Mouse (Mus musculus) MN1 (cell line): ENCODE results near the gene Meis1.

Experiments
- DNase-seq: peaks from one replicate; pipeline ENCODE4 v3.0.0-alpha.2; 2016; ENCODE audit warnings: low spot score

The Meis1 gene

DNA sequence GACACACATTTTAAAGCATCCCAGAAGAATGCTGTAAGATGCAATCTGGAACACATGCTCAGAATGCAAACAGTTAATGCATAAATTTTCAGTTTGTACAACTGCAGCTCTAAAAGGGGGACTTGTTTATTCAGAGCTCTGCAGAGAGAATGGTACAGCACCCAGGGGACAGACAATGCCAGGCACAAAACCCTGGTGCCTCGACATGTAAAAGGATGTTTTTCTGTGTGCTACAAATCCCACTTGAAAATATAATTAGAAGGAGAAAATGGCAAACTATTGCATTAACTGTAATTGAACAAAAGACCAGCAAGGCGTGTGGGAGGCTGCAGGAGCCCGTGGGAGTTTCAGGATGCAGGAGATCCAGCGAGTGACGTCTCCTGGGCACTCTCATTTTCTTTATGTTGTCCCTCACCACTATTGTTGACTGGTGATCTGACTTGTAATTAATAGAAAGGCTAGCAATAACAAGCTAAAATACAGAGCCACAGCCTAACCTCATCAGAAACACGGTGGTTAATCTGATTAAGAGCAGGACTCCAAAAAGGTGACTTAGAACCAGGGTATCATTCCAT, 29.0 kb downstream of the Meis1 start:
- DNase-seq: peak; percentile 26

DNA sequence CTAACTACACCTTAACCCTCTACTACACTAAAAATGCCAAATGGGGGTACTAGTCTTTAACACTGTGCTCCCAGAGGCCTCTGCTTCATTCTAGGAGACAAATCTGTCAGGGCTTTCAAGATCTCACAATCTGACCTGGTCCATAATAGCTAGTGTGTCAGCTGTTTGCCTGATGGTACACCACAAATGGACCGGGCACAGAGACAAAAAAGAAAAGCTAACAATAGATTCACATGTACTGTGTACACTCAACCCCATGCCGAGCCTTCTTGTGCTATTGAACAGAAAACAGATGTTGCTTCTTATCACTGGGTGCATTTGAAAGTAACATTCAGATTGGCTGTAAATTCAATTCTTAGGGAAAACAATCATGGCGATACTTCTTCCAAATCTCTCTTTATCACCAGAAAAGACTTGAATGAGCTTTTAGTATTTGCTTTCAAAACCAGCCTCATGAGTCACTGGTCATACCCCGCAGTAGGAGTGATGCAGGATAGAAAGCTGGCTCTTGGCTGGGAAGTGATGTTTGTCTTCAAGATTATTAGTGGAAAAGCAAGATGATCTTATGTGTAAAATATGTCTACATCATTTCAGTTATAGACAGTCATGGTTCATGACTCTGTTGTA, 30.0 kb downstream of the Meis1 start:
- peak; percentile 66 for DNase-seq

DNA sequence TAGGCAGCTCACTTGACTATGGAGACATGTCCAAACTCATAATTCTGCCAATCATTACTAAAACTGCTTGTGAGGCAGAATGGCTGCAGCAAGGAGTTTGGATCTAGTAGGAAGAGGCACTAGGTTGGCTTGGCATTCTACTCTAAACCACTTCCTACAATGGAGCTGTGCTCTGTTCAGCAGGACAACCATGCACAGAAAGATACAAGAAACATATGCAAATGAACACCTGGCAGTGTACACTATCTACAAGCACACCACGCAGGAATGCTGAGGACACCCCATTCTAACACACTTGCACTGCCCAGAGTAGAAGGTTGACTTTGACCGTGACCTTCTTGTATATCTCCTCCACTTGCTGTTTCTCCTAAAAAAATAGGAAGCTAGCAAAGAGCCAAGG, 35.0 kb downstream of the Meis1 start:
- DNase-seq: no peak

DNA sequence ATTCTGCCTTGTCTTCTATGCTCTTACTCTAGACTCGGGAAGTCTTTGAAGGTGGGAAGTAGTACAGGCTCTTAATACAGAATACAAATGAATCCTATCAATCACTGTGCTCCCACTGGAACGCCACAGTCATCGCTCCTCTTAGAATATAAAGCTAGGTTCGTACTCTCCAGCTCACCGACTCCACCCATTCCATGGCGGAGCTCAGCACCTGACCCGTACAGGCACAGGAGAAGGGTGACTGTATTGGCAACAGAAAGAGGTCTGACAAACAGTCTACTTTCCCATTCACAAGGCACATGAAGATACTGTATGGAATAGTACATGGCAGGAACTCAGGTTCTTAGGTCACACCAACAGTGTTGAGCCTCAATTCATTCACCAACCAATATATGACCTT, 35.5 kb downstream of the Meis1 start:
- DNase-seq: no peak

DNA sequence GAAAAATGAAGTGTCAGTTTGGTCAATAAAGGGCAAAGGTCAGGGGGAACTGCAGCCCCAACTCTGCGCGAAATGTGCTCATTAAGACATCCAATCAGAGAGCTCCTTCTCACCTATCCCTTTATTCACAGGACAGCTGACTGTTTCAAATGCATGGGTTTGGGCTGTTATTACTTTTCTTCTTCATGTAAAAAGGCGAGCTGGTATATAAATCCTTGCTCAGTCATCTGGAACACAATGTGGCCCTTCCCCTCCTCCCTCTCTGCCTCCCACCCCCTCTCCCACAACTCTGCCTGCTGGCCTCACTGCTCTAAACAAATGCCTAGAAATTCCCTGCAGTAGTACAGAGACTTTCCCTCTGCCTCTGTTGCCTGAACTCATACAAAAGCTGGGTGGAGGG, 36.5 kb downstream of the Meis1 start:
- DNase-seq: no peak

DNA sequence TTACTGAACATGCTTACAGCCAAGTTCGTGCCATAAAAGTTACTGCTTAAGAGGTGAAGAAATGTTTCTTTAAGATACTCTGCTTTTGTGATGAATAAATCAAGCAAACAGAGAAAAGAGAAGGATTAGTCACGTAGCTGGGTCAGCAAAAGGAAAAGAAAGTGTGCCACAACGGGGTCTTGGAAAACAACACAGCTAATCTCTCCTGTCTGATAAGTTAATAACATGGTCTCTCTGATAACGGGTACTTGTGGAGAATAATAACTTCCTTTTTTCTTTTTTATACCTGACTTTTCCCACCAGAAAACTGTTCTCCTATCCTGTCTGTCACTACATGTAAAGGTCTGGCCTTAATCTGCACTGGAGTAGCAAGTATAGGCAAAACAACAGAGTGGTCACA, 37.4 kb downstream of the Meis1 start:
- no peak for DNase-seq

DNA sequence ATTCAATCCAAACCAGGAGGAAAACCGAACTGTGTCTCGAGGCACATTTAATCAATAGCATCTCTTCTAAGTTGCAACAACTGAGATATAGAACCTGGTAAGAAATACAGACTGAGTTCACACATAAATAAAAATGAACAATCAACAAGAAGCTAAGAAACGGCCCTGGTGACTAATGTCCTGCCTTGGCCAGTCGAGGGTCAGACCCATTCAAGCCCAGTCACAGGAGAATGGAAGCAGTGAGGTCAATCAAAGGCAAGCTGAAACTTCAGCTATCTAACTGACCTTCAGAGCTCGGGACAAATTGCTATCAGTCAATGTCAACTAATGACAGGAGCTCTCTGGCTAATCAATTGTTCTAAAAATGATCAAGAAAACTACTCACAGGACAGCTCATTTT, 38.2 kb downstream of the Meis1 start:
- no peak for DNase-seq

DNA sequence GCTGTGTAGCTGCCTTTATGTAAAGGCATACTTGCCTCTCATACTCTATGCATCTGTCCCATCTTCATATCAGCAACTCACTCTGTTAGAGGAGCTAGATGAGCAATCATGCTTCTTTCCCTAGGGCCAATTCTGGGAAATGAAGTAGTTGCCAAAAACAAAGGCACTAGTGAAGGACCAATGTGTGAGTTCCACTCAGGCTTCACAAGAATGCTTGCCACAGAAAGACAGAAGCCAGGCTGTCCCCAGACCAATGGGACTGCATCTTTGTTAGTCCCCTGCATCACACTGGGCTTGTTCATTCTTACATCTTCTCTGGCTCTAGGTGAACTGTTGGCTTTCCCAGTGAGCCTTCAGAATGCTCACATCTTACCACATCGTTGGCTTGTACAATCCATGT, 43.7 kb downstream of the Meis1 start:
- DNase-seq: no peak

DNA sequence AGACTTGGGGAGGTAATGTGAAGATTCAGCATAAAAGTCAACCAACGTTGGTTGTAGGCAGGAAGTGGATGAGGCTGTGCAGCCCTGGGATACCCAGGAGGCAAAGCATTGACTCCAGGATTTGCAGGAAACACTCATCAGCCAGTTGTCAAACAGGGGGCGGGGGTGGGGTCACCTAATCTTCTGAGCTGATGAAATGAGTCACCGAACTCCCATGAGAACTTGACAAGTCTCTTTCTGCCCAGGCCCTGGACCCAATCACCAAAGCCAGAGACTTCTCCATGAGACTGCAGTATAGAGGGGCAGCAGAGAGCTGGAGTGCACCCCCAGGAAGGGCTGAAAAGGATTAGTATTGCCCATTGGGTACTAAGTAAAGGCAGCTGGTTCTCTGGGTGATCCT, 45.0 kb downstream of the Meis1 start:
- peak; percentile 35 for DNase-seq

DNA sequence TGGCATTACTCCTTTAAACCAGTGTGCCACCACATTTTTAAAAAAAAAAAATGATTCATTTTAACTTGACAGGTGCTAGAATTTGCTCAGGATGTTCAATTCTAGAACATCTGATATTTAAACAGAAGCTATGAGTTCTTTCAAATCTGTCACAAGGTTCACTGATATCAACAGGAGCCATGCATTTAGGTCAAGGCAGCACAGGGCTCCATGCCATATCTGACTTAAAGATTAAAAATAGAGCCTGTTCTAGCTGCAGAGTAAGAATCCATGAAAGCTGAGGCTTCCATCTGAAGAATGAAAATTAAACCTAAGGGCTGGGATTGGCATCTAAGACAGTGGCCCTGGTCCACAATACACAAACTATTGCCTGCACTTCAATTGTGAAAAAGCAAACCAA, 45.8 kb downstream of the Meis1 start:
- no peak for DNase-seq

DNA sequence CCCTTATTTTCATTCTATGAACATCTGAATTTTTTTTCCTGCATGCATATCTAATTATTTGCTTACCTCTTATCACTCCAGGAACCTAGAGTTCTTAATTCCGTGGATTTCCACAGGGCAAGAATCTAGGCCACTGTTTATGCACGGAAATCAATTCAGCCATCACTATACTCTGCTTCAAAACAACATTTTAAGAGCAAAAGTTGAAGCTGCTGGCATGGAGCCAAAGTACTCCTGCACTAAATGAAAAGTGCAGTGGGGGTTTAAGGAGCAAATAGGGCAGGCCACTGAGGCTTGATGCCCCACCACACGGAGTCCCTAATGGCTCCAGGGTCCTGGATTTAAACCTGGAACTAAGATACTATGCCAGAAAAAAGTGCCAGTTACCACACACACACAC, 47.2 kb downstream of the Meis1 start:
- peak; percentile 27 for DNase-seq

DNA sequence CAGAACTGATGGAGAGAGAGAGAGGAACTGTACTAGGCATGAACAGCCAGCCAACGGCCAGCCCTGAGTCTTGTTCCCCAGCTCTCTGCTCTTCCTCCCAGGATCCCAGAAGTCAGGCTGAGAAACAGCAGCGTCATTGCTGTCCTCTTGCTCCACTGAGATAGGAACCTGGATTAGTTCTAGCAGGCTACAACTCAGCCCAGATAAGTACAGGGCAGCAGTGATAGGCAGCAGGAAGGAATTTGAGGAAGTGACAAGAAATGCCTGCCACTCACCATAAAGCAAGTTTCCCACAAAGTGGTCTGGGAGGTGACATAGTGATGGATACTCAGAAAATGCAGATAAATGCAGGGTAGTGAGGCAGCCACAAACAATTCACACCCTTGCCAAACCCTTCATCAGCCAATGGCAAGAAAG, 48.9 kb downstream of the Meis1 start:
- DNase-seq: no peak

DNA sequence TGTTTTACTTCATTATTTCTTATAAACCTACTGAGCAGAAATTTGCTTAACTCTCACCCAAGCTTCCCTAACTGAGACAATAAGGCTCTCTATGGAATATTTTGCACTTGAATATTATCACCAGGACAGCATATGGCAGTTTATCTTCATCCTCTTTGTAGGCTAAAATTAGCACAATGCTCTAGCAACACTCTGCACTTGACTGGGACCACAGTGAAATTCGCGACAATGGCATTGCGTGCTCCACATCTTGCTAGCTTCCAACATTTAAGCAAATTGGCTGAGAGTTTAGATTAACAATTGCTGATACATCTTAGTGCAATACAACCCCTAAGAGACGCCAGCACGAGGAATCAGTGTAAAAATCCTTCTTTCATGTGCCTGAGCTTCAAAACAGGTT, 54.4 kb downstream of the Meis1 start:
- no peak for DNase-seq

DNA sequence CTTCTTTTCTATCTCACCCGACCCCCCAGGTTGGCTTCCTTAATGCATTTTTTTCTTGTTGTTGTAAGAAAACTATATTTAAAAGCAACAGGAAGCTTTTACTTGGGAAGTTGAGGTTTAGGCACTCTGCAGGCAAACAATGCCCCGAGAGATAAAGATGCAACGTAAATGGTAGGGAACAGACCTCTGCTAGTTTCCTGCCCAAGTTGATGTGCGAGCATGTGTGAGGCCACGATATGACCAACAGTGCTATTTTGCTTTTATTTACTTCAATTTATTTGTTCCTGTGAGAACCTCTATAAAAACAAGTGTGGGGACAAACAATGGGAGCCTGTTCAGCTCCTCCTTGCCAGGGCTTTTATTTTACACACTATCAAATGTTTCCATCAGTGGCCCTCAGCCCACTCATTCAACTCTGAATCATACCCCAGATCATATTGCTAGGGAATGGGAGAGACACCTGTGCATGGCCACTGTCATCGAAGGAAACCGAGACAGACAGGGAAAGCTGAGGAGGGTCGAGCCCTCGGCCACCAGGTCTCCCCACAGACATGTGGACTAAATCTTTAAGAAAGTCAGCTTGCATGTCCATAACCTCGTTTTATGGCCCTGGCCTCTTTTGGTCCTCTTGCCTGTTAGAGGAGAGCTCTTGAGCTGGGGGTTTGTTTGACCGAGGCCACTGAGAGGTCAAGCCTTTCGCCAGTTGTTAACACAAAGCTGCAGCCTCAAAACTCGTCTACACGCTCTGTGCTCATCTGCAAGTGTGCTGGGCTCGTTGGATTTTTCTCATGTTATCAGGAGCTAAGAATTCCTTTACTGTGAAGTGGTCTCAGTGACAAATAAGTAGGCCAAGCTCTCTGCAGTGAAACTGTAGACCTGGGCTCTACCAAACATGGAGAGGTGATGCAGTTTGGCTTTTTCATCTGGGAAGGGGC, 55.3 kb downstream of the Meis1 start:
- DNase-seq: no peak

DNA sequence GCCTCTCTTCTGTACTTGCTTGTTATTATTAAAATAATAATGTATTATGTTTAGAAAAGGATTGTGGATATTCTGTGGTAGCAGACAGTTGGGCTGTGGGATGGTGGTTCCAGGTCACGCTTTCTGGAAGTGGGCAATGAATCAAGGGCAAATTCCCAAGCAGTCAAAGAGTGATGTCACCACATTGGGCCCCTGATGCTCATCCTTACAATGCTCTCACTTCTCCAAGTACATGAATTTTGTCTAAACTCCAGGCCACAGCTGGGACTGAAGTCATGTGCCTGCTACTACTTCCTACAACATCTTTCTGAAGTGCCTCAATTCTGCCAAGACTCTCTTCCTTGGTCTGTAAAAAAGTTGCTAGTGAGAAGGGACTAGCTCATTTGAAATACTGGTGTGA, 59.3 kb downstream of the Meis1 start:
- DNase-seq: no peak

DNA sequence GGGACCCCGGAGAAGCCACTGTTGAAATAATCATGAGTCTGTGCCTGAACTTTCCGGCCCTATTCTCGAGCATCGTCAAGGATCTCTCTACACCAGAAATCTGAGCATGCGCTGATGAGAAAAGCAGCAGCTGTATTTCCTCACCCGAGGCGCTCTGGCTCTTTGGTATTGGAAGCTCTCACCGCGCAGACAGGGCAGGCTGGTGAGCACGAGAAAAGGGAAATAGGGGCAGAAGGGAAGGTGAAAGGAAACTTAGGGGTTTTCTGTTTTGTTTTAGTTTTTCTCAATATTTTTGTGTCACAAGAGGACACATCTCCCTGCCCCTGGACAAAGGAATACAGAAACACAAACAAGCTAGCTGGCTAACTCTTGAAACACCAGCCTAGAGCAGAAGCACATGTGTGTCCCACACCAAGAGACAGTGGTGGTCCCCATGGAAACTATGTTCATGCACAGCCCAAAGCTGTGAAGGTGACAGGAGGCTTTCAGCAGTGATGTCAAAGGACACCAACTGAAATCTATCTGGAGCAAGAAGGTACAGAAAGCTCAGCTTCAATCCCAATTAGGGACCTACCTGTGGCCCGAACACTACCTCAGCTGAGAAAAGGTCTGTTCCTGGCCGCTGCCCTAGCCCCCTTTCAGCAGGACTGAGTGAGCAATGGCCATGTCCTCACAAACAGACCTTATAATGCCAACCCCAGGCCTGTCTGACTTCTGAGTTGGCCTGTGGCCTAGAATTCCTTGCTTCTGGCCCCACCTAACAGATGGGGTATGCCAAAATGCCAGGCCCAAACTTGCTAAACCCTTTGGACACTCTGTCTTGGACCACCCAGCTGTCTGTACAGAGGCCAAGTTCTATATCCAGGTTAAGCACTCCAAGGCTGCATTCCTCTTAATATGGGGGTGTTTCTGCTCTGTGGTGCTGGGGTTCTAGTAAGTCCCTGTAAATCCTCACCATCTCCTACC, 60.7 kb downstream of the Meis1 start:
- no peak for DNase-seq

DNA sequence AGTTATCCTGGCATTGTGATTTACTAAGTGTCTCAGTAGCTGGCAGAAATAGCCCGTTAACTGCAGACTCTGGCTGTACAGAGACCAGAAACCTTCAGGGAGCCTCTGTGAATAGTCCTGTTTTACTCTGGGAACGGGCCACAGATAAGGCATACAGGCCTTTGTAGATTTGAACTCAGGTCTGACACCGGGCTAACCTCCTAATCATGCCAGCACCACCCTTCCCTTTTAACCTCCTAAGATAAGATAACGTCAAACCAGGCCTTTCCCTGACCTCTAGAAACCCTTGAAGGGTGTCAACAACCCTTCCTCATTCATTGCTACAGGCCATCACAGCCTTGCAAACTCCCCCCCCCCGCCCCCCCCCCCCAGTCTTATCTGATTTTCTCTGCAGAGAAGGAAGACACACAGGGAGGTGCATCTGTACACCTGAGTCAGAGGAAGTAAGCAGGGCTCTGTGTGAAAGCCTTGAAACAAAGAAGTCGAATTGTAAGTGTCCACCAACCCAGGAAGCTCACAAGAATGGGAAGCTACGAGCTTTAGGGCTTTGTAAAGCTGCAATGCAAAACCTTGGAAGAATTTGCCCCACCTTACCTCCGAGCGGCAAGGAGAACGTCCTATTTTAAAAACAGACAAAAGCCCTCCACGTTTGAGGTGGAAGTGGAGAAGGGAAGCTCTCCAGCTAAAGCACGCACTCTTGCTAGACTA, 61.5 kb downstream of the Meis1 start:
- DNase-seq: no peak

DNA sequence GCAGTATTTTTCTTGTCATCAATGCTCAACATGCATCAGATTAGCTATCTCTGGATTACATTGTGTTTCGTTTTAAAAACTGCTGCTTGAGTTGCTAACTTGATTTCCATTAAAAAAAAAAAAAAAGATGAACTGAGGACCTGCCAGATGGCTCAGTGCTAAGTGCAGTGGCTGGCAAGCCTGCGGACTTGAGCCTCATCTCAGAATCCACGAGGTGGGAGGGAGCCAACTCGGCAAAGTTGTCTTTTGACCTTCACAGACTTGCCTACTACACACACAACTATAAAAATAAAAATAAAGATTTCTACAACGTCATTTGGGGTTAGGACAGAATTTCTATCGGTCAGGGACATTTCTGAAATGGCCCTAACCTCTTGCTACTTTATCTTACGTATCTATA, 62.8 kb downstream of the Meis1 start:
- DNase-seq: peak; percentile 47

DNA sequence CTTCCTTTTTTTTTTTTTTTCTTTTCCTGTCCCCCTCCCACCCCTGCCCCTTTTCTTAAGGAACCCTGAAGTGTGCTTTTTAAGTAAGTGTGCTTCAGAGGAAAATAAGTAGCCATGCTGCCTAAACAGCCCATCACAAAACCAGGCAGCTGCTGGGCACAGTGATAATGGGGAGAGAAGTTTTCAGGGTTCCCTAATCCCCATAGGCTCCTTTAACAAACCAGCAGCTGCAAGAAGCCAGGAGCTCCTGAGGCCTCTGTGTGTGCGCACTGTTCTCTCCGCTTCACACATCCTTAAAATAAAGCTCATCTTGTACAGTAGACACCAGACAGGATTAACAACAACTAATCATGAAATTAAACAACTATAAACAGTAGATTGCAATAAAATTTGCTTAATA, 63.9 kb downstream of the Meis1 start:
- DNase-seq: no peak

DNA sequence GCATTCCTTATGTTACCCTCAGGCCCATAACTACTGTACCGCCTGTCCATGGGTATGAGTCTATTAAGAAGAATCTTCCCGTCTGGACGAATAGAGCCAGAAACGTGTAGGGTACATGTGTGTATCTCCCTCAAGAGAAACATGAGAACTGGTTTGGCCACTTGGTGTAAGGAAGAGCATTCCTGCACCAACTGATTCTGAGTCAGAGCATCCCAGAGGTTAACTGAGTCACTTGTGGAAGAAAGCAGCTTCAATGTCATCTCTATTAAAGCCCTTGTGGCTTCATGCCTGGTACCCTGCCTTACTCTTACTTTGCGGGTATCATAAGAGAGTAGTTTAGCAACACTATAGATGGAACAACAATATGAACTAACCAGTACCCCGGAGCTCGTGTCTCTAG, 64.9 kb downstream of the Meis1 start:
- DNase-seq: no peak

DNA sequence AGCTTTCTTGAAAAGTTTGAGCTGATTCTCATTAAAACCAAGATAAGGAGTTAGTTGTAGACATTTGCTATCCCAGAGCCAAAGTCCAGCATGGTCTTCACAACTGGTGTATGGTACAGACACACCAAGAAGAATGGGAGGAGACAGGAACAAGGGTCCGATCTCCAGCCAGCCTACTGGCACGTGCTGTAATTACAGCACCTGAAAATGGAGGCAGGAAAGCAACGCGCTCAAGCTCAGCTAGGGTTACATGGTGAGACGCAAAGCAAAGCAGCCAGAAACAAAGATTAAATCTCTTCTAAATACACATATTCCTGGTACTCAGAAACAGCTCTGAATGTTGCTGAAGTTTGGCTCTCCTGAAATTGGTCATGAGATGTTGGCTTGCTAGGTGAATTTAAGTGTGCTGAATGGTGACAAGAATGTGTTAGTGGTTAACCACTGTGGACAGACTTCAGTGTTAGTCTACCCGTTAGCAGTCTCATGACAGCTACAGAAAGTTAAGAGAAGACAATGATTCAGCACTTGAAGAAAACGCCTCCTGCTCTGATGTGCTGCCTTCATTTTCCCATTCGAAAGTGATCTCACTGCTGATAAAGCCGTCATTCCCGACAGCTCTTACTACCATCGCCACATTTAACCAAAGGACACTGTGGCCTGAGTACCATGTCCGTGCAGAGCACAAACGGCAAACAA, 70.0 kb downstream of the Meis1 start:
- DNase-seq: no peak
